ENCODE assay signal across 10 mouse cellular contexts in genomic region chr14:45074902-45075488, GRCm38 (mm10).
DNase-seq lines count a peak whose midpoint lies in the region; ATAC-seq and TF ChIP-seq lines count a peak whose summit lies in the region.
"Had no signal": no experiment of that assay in that cellular context is flagged by ENCODE, and none has a peak within 500 bp of the region (broad histone marks: within the 10 kb centered on the region; RNA-seq: fewer than 3 reads in every experiment).

No protein-coding gene starts in this region.

- H3K4me1 ChIP-seq in liver, adult 2 months (ENCODE audit: control insufficient read depth, insufficient read depth, low read length), result no peaks in the 10 kb centered on the region
- no peaks in the 10 kb centered on the region for H3K4me1 ChIP-seq in liver, embryonic 12.5 days
- peaks cover 48% of the 10 kb centered on the region for H3K4me1 ChIP-seq in bone marrow macrophage, adult 2 months (ENCODE audit: control insufficient read depth, insufficient read depth, low read length)

- no peaks in the 10 kb centered on the region for H3K36me3 ChIP-seq in liver, adult 2 months (ENCODE audit: control insufficient read depth, insufficient read depth, low read length)
- H3K36me3 ChIP-seq in liver, embryonic 12.5 days, result no peaks in the 10 kb centered on the region
- H3K36me3 ChIP-seq: liver, embryonic 15.5 days had no signal

- no peak for ATAC-seq in liver, embryonic 12.5 days
- ATAC-seq in megakaryocyte, adult 5-6 weeks (ENCODE audit: poor library complexity, severe bottlenecking), result peak; percentile 34

- H3K4me2 ChIP-seq in liver, embryonic 12.5 days, result no peak overlapping the region
- H3K4me2 ChIP-seq: liver, embryonic 15.5 days had no signal

- DNase-seq in liver, adult 2 months (ENCODE audit: extremely low read depth, low read depth, low spot score), result peak; percentile 45
- DNase-seq in kidney, postnatal 14 days, result peak; percentile 28
- DNase-seq in B cell, adult 2 months, result no peak
- no peak for DNase-seq in gastrocnemius, adult 8-10 months (ENCODE audit: low spot score in 2 of 2)
- no peak for DNase-seq in urinary bladder, postnatal 25 days (ENCODE audit: low spot score)
- DNase-seq: gastrocnemius, postnatal 36 days had no signal

- peak overlapping the region; percentile 63 for H3K27ac ChIP-seq in liver, adult 2 months (replicated peaks; ENCODE audit: insufficient read depth, low read depth, low read length)
- no peak overlapping the region for H3K27ac ChIP-seq in liver, embryonic 12.5 days
- peak overlapping the region; percentile 59 for H3K27ac ChIP-seq in bone marrow macrophage, adult 2 months (ENCODE audit: insufficient read depth, low read depth, low read length)
- H3K27ac ChIP-seq: liver, embryonic 15.5 days had no signal

- H3K79me2 ChIP-seq in liver, adult 2 months (ENCODE audit: control insufficient read depth, insufficient read depth, low read length), result no peaks in the 10 kb centered on the region

- TF ChIP-seq CTCF in liver, adult 2 months (IDR thresholded peaks at IDR 0.05; ENCODE audit: low read depth, low read length), result no peak
- TF ChIP-seq CTCF in bone marrow macrophage, adult 2 months (IDR thresholded peaks at IDR 0.05; ENCODE audit: low read depth, low read length), result no peak

- no peaks in the 10 kb centered on the region for H3K27me3 ChIP-seq in liver, adult 2 months (ENCODE audit: control insufficient read depth, insufficient read depth, low read length)
- H3K27me3 ChIP-seq in liver, embryonic 12.5 days (replicated peaks), result no peaks in the 10 kb centered on the region
- H3K27me3 ChIP-seq: liver, embryonic 15.5 days had no signal

- H3K9me3 ChIP-seq in liver, embryonic 12.5 days (replicated peaks), result no peaks in the 10 kb centered on the region
- H3K9me3 ChIP-seq: liver, embryonic 15.5 days had no signal

- WGBS in liver, adult 2 months, result 52% methylated on average over 4 of the region's 4 CpGs
- WGBS in liver, embryonic 12.5 days (ENCODE audit: insufficient replicate concordance), result 36% methylated on average over 4 of the region's 4 CpGs

- H3K9ac ChIP-seq in liver, adult 2 months (ENCODE audit: low read depth, low read length), result no peak overlapping the region
- H3K9ac ChIP-seq in liver, embryonic 12.5 days, result no peak overlapping the region
- H3K9ac ChIP-seq: liver, embryonic 15.5 days had no signal

- no peak overlapping the region for H3K4me3 ChIP-seq in liver, adult 2 months (ENCODE audit: insufficient read depth, low read depth, low read length)
- no peak overlapping the region for H3K4me3 ChIP-seq in liver, embryonic 12.5 days
- H3K4me3 ChIP-seq in bone marrow macrophage, adult 2 months (ENCODE audit: insufficient read depth, low read length), result no peak overlapping the region
- H3K4me3 ChIP-seq: liver, embryonic 15.5 days had no signal

- TF ChIP-seq POLR2A in liver, adult 2 months (IDR thresholded peaks at IDR 0.05; ENCODE audit: extremely low read depth, insufficient read depth, low read length), result no peak
- no peak for TF ChIP-seq POLR2A in bone marrow macrophage, adult 2 months (IDR thresholded peaks at IDR 0.05; ENCODE audit: borderline replicate concordance, low read depth, low read length)

Comparison
In these comparisons a context has a peak if more than half of its experiments do, and no peak if none do; other contexts are left out.
1. DNase-seq: peak in liver, adult 2 months (single experiment) and kidney, postnatal 14 days (single experiment); none in B cell, adult 2 months (0 of 2), gastrocnemius, adult 8-10 months (0 of 2) and urinary bladder, postnatal 25 days (single experiment).